Mouse (Mus musculus) heart, postnatal 0 days (tissue): ENCODE measurements around the gene Rnf10.

Source experiments
- CTCF ChIP-seq: IDR thresholded peaks from 2 replicates; pipeline ENCODE4 v1.5.1; 2016; ENCODE audit warnings: antibody characterized with exemption, control low read depth, low read depth
- EP300 ChIP-seq: IDR thresholded peaks from 2 replicates; pipeline ENCODE4 v1.6.1; 2016; ENCODE audit warnings: antibody characterized with exemption, low read depth

GRCm38 (mm10) chr5:115217998-115218397 lies 54.7 kb downstream of the Rnf10 start:
- no peak for TF ChIP-seq CTCF
- no peak for TF ChIP-seq EP300
